Mouse (Mus musculus) kidney, embryonic 14.5 days (tissue): ENCODE results near the gene Cyp27b1. TPM values are rescaled to one million over a fixed set of nuclear protein-coding genes. Genes with fewer than 3 reads are reported as not detected.

Experiments
- ATAC-seq: fragments of 200-750 bp; cut with Nextera tagmentation; 2 replicates; pipeline ENCODE4 v1.8.0; 2017; ENCODE audit warnings: moderate number of reproducible peaks, mild to moderate bottlenecking, moderate TSS enrichment, moderate library complexity; ENCODE audit not compliant: low FRiP score, low TSS enrichment
- H3K27ac ChIP-seq: fragments of 300-500 bp; sonication (generic); 2 replicates; pipeline ENCODE4 v1.5.1; 2014; ENCODE audit warnings: low read depth, mild to moderate bottlenecking, low read length, moderate library complexity, mixed read lengths
- H3K27me3 ChIP-seq: fragments of 300-500 bp; sonication (generic); 2 replicates; pipeline ENCODE4 v1.6.1; 2014; ENCODE audit warnings: mild to moderate bottlenecking, low read length; ENCODE audit not compliant: control insufficient read depth, insufficient read depth
- H3K36me3 ChIP-seq: fragments of 300-500 bp; sonication (generic); 2 replicates; pipeline ENCODE4 v1.6.1; 2014; ENCODE audit warnings: low read length, mixed read lengths; ENCODE audit not compliant: control insufficient read depth, insufficient read depth
- H3K4me1 ChIP-seq: fragments of 300-500 bp; sonication (generic); 2 replicates; pipeline ENCODE4 v1.6.1; 2014; ENCODE audit warnings: low read length, mixed read lengths; ENCODE audit not compliant: control insufficient read depth, insufficient read depth
- H3K4me2 ChIP-seq: fragments of 300-500 bp; sonication (generic); replicated peaks from 2 replicates; pipeline ENCODE4 v1.6.1; 2014; ENCODE audit warnings: low read depth, mild to moderate bottlenecking, low read length
- H3K4me3 ChIP-seq: fragments of 300-500 bp; sonication (generic); 2 replicates; pipeline ENCODE4 v1.5.1; 2014; ENCODE audit warnings: mild to moderate bottlenecking, low read length
- H3K9ac ChIP-seq: fragments of 300-500 bp; sonication (generic); 2 replicates; pipeline ENCODE4 v1.6.1; 2014; ENCODE audit warnings: low read depth, mild to moderate bottlenecking, low read length, moderate library complexity
- H3K9me3 ChIP-seq: fragments of 300-500 bp; sonication (generic); 2 replicates; pipeline ENCODE4 v1.6.1; 2016; ENCODE audit warnings: low read length; ENCODE audit not compliant: control insufficient read depth
- WGBS: fragments of 180-500 bp; shearing (Covaris S2); extraction: QIAGEN DNeasy Blood & Tissue Kit; methylation state at CpG from one replicate; pipeline ENCODE4 v1.1.7; 2014; 5-methylcytosine and 5-hydroxymethylcytosine counted together
- polyA plus RNA-seq: library from polyadenylated mRNA; unstranded; fragments of >200 nt; fragmentation: Nextera tagmentation; extraction: Ambion mirVana; gene quantifications from 2 replicates; pipeline ENCODE4 v1.2.1, GENCODE M21; 2014

Cyp27b1 gene
- polyA plus RNA-seq, 1 experiment from 2014 or later = 0.41 TPM

- 7% methylated on average over 55 of the region's 57 CpGs for WGBS
- Histone ChIP-seq H3K9ac (no peak overlapping the region), H3K27me3 (peaks cover 45% of the 10 kb centered on the region), H3K4me1 (0 out of 2 replicates have a peak, but pooled peaks cover 11% of the 10 kb centered on the region), H3K4me3 (peak overlapping the region; percentile 26), H3K36me3 (no peaks in the 10 kb centered on the region; the same call in 1 of the 2 replicates), H3K4me2 (peak overlapping the region; percentile 24), H3K27ac (no peak overlapping the region), H3K9me3 (no peaks in the 10 kb centered on the region)
- peak; percentile 37 for ATAC-seq
Observed at GRCm38 (mm10) chr10:127090560-127091411, 42.7 kb downstream of the Cyp27b1 start.

GRCm38 (mm10) chr10:127091507-127092396 lies 43.7 kb downstream of the Cyp27b1 start:
- Histone ChIP-seq H3K36me3 (no peaks in the 10 kb centered on the region; the same call in 1 of the 2 replicates), H3K27ac (no peak overlapping the region), H3K4me2 (peak overlapping the region; percentile 24), H3K27me3 (peaks cover 45% of the 10 kb centered on the region), H3K9me3 (no peaks in the 10 kb centered on the region), H3K4me3 (peak overlapping the region; percentile 26), H3K9ac (no peak overlapping the region), H3K4me1 (0 out of 2 replicates have a peak, but pooled peaks cover 11% of the 10 kb centered on the region)
- WGBS = 8% methylated on average over 51 of the region's 51 CpGs
- no peak for ATAC-seq

GRCm38 (mm10) chr10:127092742-127093141 lies 44.7 kb downstream of the Cyp27b1 start:
- Histone ChIP-seq H3K36me3 (peaks cover 4% of the 10 kb centered on the region), H3K4me1 (0 out of 2 replicates have a peak, but pooled peaks cover 11% of the 10 kb centered on the region), H3K4me2 (no peak overlapping the region), H3K27me3 (peaks cover 45% of the 10 kb centered on the region), H3K27ac (no peak overlapping the region), H3K9me3 (no peaks in the 10 kb centered on the region), H3K4me3 (no peak overlapping the region), H3K9ac (no peak overlapping the region)
- no peak for ATAC-seq
- 50% methylated on average over 3 of the region's 4 CpGs for WGBS

- WGBS = 60% methylated on average over 7 of the region's 7 CpGs
- Histone ChIP-seq H3K27ac (no peak overlapping the region), H3K4me2 (no peak overlapping the region)
Observed at GRCm38 (mm10) chr10:127094382-127094802, 46.3 kb downstream of the Cyp27b1 start.

GRCm38 (mm10) chr10:127098514-127098913 lies 50.5 kb downstream of the Cyp27b1 start:
- Histone ChIP-seq H3K4me2 (no peak overlapping the region), H3K27ac (no peak overlapping the region), H3K27me3 (no peaks in the 10 kb centered on the region), H3K36me3 (peaks cover 20% of the 10 kb centered on the region), H3K9me3 (no peaks in the 10 kb centered on the region), H3K4me3 (no peak overlapping the region), H3K4me1 (no peaks in the 10 kb centered on the region), H3K9ac (no peak overlapping the region)
- 80% methylated on average over 20 of the region's 20 CpGs for WGBS
- ATAC-seq = no peak

More at GRCm38 (mm10) chr10:127094382-127094802, 46.3 kb downstream of the Cyp27b1 start:
- Histone ChIP-seq H3K9ac (no peak overlapping the region), H3K36me3 (peaks cover 20% of the 10 kb centered on the region), H3K4me3 (no peak overlapping the region), H3K27me3 (peaks cover 34% of the 10 kb centered on the region), H3K9me3 (no peaks in the 10 kb centered on the region), H3K4me1 (0 out of 2 replicates have a peak, but pooled peaks cover 11% of the 10 kb centered on the region)
- no peak for ATAC-seq

GRCm38 (mm10) chr10:127099191-127099590 lies 51.1 kb downstream of the Cyp27b1 start:
- Histone ChIP-seq H3K4me3 (no peak overlapping the region), H3K9me3 (no peaks in the 10 kb centered on the region), H3K4me1 (no peaks in the 10 kb centered on the region), H3K27ac (no peak overlapping the region), H3K27me3 (no peaks in the 10 kb centered on the region), H3K36me3 (peaks cover 20% of the 10 kb centered on the region), H3K9ac (no peak overlapping the region), H3K4me2 (no peak overlapping the region)
- 84% methylated on average over 10 of the region's 10 CpGs for WGBS
- no peak for ATAC-seq

GRCm38 (mm10) chr10:127099868-127100267 lies 51.8 kb downstream of the Cyp27b1 start:
- no peak overlapping the region for H3K4me3 ChIP-seq
- H3K9ac ChIP-seq = no peak overlapping the region
- no peaks in the 10 kb centered on the region for H3K4me1 ChIP-seq
- H3K27me3 ChIP-seq = no peaks in the 10 kb centered on the region
- no peak for ATAC-seq
- H3K36me3 ChIP-seq = peaks cover 20% of the 10 kb centered on the region
- no peak overlapping the region for H3K4me2 ChIP-seq
- H3K27ac ChIP-seq = no peak overlapping the region
- no peaks in the 10 kb centered on the region for H3K9me3 ChIP-seq
- WGBS = 96% methylated on average over 15 of the region's 15 CpGs

GRCm38 (mm10) chr10:127100414-127100813 lies 52.4 kb downstream of the Cyp27b1 start:
- Histone ChIP-seq H3K27me3 (no peaks in the 10 kb centered on the region), H3K27ac (no peak overlapping the region), H3K9ac (no peak overlapping the region), H3K4me2 (no peak overlapping the region), H3K36me3 (peaks cover 20% of the 10 kb centered on the region), H3K9me3 (no peaks in the 10 kb centered on the region), H3K4me1 (no peaks in the 10 kb centered on the region), H3K4me3 (no peak overlapping the region)
- WGBS = 85% methylated on average over 8 of the region's 8 CpGs
- ATAC-seq = no peak
